Mouse (Mus musculus): ENCODE results near the gene Atf7ip.
A peak's percentile ranks its signal among the peaks of the same experiment; 100 is the strongest.
"Not testable (repeated sequence)": the region's sequence is repeated elsewhere in the genome, so short reads cannot be mapped to it uniquely, and the experiment has no call there.

The Atf7ip gene

GRCm38 (mm10) chr6:136505867-136506266 is at the start of gene Atf7ip:
Gene Atf7ip, plus strand, starts transcription at chr6:136506167.
- not testable (repeated sequence) for DNase-seq (ENCODE audit: low spot score)

GRCm38 (mm10) chr6:136456302-136456701 is 49.7 kb upstream of the Atf7ip start:
- DNase-seq (ENCODE audit: low spot score): no peak

DNA sequence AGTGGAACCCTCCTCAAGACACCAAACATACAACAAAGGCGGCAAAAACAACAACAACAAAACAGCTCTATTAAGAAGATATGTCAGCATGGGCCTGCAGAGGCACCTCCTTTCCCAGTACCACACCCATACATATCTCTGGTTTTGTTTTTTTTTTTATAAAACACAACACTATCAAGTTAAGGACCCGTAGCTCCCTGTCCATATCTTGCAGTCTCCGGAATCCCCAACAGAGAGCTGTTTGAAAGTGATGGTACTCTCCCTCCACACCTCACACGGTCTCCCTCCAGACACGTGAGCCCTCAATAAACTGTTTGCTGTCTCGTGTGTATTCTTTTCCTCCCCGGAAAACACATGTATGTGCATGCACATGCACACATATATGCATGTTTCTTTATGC is 46.8 kb upstream of the Atf7ip start:
- DNase-seq (ENCODE audit: low spot score): no peak

GRCm38 (mm10) chr6:136463491-136463890 is 42.5 kb upstream of the Atf7ip start:
- no peak for DNase-seq (ENCODE audit: low spot score)

DNA sequence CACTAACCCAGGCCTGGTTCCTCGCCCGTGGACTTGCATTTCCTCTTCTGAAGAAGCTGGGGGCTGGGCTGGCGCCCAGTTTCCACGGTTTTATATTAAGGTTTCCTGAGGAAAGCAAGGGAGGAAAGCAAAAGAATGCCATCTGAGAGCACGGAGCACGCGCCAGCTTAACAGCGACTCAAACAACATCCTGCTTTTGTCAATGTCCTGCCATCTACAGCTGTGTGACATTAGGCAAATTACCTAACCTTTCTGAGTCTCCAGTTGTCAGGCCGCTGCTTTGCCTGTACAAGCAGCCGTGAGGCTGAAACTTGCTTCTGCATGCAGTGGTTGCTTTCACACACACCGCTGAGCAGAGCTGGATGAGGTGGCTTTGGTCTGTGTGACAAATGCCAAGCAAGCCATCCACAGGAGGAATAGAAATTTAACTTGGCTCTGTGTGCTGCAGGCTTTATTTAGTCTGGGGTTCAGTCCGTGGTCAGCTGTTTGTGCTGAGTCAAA is 41.8 kb upstream of the Atf7ip start:
- no peak for DNase-seq (ENCODE audit: low spot score)

GRCm38 (mm10) chr6:136465021-136465420 is 40.9 kb upstream of the Atf7ip start:
- DNase-seq (ENCODE audit: low spot score): no peak

DNA sequence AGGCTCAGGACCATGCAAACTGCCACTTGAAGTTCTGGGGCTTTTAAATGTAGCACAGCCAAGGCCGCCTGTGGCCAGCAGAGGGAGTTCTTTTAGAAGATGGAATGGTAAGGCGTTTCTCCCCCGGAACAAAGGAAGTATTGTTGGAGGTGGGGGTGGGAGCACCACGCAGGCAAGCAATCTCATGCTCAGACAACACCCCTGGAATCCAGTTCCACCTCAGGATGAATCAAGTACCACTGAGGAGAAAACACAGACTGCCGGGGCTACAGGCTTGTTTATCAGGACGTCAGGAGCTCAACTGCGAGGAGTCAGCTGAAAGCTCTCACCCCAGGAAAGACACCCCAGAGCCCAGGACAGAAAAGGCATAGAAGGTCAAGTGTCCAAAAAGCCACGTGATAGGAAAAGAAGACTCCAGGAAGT is 40.0 kb upstream of the Atf7ip start:
- DNase-seq (ENCODE audit: low spot score): no peak

DNA sequence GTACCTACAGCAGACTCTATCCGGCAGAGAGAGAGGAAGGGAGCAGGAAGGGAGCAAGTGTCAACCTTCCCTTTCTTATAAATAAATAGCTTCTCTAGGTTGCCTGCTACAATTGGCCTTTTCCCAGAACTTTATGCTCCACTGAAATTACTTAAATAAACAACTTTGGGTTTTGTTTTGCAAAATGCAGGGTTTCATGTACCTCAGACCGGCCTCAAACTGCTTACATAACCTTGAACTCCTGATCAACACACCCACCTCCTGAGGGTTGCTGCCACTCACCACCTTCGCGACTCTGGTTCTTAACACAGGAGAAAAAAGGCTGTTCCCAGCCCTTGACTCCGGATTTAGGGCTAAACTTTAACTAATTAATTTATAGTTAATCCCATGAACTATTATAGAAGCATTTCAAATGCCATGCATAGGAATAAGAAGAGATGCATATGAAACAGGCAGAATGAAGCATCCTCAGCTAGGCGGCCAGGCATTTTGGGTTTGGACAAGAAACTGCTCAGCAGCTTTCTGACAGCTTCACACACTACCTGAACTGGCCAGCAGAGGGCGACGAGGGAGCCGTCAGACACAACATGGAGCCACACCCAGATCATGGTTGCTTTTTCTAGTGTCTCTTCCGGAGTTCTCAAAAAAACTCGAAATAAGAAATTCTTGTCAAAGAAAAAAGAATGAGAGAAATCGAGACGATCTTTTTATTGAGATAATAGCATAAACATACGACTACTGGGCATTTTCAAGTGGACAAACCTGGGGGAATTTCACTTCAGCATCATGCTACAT is 38.8 kb upstream of the Atf7ip start:
- DNase-seq (ENCODE audit: low spot score): peak; percentile 66

GRCm38 (mm10) chr6:136467837-136468236 is 38.1 kb upstream of the Atf7ip start:
- DNase-seq (ENCODE audit: low spot score): no peak

DNA sequence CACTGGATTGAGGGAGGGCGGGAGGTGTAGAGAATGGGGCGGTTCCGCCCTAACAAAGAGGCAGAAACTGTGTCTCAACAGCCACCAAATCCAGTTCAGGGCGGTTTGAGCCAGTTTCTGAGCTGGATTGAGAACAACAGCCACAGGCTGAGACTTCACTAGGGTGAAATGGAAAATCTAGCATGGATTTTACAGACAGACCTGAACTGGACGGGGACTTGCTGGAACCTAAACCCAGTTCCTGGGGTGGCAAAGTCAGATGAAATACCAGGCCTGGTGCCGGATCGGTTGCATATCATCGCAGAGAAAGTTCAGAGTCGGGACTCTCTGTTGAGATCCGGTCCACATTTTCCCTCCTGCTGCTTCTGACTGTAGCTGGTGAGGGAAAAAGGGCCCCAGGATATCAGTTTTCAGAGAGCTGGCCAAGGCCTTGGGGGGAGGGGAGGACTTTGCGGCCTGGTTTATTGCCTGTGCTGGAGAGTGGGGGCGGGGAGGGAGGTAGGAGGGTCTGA is 37.5 kb upstream of the Atf7ip start:
- peak; percentile 80 for DNase-seq (ENCODE audit: low spot score)

GRCm38 (mm10) chr6:136468974-136469792 is 36.8 kb upstream of the Atf7ip start:
- no peak for DNase-seq (ENCODE audit: low spot score)

DNA sequence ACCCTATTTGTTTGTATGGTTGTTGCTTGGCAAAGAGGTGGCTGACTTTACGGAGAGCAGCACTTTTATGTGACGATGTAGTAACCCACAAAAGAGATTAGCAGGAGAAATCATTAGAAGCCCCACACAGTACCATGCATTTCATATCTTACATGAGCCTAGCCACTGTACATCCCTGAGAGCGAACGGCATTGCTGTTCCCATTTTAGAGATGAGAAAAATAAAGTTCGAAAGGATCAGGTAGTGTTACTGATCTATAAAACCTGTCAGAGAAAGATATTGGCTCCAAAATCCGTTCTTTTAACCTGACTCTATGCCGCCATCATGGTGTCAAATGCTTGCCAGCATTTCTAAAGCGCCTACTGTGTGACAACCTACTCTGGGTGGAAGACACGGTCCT is 36.2 kb upstream of the Atf7ip start:
- DNase-seq (ENCODE audit: low spot score): no peak

DNA sequence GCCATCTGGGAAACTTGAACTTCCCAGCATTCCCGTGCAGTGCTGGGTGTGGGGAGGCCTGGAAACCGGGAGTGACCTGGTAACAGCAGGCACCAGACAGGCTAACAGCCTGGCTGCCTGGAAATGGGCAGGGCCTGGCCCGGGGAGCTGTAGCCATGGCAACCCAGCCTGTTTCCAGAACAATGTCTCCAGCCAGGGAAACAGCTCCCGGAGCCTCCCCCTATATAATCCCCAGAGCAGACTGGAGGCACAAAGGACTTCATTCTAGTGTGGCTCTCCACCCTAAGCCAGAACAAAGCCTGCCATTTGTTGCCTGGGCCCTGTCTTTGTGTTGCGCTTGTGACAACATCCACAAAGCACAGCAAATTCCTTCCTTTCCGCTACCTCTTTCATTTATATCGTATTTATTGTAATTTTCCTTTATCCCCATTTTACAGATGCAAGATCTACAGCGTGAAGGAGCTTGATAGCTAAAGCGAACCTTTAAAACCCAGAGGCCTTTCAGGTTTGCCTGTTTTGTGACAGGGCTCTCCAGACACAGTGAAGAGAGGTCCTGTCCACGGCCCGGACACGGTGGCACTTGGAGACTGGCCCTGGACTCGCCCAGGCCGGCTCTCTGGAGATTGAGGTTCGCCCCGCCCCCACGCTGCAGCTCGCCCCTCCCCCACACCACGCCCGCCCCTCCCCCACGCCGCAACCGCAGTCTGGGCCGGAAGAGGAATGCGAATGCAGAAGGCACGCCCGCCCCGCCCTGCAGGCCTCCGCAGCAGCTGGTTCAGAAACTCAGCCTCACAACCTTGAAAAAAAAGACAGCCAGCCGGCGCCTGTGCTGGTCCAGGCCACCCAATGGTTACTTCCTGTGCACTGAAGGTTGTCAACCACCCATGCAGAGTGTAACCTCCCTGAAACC is 35.4 kb upstream of the Atf7ip start:
- DNase-seq (ENCODE audit: low spot score): peak; percentile 42

GRCm38 (mm10) chr6:136471601-136472000 is 34.4 kb upstream of the Atf7ip start:
- no peak for DNase-seq (ENCODE audit: low spot score)

- DNase-seq (ENCODE audit: low spot score): no peak
These were observed 33.2 kb upstream of the Atf7ip start for GRCm38 (mm10) chr6:136472779-136473178.

- no peak for DNase-seq (ENCODE audit: low spot score)
These were observed 32.4 kb upstream of the Atf7ip start for GRCm38 (mm10) chr6:136473472-136474129.

- no peak for DNase-seq (ENCODE audit: low spot score)
These were observed 30.7 kb upstream of the Atf7ip start for GRCm38 (mm10) chr6:136475171-136475860.

DNA sequence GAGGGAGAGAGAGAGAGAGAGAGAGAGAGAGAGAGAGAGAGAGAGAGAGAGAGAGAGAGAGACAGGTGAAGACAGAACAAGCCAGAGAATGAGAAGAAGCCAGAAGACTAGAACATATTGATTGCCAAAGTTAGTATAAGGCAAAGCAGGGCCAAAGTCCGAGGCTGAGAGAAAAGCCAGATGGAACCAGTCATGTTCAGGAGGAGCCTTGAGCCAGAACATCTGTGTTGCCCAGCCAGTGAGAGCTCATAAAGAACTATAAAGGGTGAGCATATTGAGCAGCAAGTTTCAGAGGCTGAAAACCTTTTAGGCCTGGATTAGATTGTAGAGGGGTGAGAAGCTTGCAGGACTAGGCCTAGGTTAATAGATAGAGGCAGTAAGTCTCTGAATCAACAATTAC is 28.1 kb upstream of the Atf7ip start:
- DNase-seq (ENCODE audit: low spot score): no peak

DNA sequence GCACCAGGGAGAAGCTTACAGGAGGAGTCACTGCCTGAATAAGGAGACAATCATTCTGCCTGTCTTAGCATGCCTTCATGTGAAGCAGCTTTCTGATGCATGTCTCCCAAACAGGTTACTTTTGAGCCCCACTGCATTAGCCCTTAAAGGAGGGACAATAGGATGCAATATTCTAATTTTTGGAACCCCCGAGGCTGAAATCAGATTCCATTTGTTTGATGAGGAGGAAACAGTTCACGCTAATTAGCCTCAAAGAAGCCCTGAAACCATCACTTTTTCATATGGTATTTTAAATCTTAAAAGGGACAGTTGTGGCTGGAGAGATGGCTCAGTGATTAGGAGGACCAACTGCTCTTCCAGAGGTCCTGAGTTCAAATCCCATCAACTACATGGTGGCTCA is 22.4 kb upstream of the Atf7ip start:
- no peak for DNase-seq (ENCODE audit: low spot score)

DNA sequence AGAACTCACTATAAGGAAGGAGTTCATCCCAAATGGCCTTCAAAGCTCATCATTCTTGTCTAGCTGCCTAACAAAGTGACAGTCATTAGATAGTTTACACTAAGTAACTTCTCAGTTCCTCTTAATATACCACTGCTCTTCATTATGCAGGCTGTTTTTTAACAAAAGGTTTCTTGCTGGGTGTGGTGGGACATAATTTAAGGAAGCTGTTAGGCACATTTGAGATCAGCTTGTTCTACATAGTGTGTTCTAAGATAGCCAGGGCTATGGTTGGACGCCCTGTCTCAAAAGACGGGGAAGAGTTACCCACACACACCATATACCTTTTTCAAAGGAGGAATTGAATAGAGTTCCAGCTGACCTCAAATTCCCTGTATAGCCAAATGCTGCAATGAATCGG is 21.9 kb upstream of the Atf7ip start:
- DNase-seq (ENCODE audit: low spot score): no peak

GRCm38 (mm10) chr6:136486166-136486565 is 19.8 kb upstream of the Atf7ip start:
- DNase-seq (ENCODE audit: low spot score): no peak

Data from ovary, postnatal 10 days (tissue).